Mouse (Mus musculus) right cerebral cortex, adult 2 months (tissue): ENCODE measurements around the gene Nfu1.

Source experiments
- DNase-seq, 2 experiments: peaks; one replicate each; pipeline ENCODE4 v3.0.0; 2021 to 2022; ENCODE audit warnings: low spot score in 2 of 2

Nfu1 gene

GRCm38 (mm10) chr6:87070641-87071040 is 61.6 kb downstream of the Nfu1 start:
- DNase-seq, result no peak

- DNase-seq, result no peak
Measured at GRCm38 (mm10) chr6:87072759-87073158, 63.7 kb downstream of the Nfu1 start.

- no peak for DNase-seq
Measured at GRCm38 (mm10) chr6:87075092-87075685, 66.2 kb downstream of the Nfu1 start.
